Mouse (Mus musculus): ENCODE results near the gene Mical3.

Gene Mical3

DNA sequence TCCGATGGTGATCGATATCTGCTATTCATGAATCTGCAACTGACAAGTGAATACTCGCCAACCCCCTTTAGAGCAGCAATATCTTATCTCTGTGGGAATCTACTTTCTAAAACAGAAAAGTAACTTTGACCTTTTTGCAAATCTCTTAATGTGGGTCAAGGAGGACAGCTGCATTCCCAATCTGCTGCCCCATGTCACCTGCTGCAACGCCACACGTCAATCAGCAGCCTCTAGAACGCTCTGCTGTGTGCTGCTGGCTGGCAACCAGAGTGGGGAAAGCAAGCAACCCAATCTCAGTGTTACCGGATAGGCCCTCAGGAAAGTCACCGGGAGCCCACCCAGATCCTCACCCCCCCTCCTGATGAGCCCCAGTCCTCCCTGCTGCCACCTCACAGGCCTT, 79.4 kb downstream of the Mical3 start:
- DNase-seq = no peak

DNA sequence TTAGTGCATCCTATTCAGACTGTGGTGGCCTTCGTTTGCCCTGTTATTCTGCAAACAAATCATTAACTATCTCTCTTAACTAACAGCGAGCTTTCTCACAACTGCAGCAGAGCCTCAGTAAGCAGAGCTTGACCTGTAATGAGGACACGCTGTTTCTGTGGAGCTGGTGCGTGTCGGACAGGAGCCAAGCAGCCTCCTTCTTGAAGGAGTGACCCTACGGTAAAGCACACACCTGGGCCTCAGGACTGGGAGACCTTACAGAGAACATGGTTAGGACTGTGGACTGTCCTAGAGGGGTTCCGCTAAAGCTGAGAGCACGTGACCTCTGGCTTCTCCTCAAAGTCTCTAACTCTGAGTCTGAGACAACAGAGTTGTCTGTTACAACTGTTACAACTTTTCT, 82.1 kb downstream of the Mical3 start:
- DNase-seq = no peak

GRCm38 (mm10) chr6:121045345-121046080, 85.3 kb downstream of the Mical3 start:
- DNase-seq = no peak

- peak in 1 of 2 experiments; percentile 57 for DNase-seq
Observed at GRCm38 (mm10) chr6:121043434-121044189, 87.2 kb downstream of the Mical3 start.

- DNase-seq = no peak
Observed at GRCm38 (mm10) chr6:121039719-121040118, 91.1 kb downstream of the Mical3 start.

- DNase-seq = no peak
Observed at GRCm38 (mm10) chr6:121039286-121039685, 91.5 kb downstream of the Mical3 start.

DNA sequence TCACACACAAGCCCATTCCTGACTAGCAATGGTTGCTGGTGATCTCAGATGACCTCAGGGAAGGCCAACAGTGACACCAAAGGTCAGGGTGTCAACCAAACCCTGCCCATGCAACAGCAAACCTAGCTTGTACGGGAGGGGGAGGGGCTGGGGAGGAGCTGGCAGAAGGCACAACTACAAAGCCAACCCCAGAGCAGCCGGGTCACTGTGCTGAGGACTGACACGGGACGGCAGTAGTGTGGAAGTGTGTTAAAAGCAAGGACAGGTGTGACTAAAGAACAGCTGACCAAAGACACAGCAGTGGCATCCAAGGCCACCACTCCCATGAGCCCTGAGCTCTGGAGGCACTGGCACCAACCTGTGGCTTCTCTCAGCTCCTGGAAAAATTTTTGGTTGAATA, 93.7 kb downstream of the Mical3 start:
- DNase-seq = no peak

DNA sequence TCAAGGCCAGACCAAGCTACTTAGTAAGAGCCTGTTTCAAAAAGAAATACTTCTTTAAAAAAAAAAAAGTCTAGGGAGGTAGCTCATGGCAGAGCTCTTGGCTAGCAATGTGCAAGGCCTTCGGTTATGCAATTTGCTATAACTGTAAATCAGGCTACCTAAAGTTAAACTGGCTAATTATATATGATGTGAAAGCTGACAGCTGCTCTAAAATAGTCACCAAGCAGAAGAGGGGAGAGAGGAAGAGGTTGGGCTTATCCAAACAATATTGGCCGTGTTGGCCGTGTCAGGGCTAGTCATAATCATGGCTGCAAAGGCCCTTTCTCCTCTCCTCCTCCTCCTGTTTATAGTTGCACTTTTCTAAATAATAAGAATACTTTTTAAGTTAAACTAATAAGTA, 94.9 kb downstream of the Mical3 start:
- DNase-seq = no peak

DNA sequence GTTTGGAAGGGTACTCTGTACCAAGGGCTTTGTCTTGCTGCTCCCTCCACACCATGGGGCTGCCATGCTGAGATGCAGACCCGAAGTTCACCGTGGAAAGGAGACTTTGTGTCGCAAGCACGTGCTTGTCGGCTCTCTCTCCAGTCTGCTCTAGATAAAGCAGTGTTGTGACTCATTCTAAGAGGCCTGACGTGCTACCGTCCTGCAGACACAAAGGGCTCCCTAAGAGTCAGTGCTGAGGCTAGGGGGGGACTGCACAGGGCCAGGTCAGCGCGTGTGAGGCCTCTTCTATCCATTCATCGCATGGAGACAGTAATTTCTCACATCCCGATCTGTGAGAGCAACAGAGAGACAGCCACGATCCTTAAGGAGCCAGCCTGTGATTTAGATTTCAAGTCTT, 95.5 kb downstream of the Mical3 start:
- no peak for DNase-seq

GRCm38 (mm10) chr6:121033250-121033649, 97.5 kb downstream of the Mical3 start:
- no peak for DNase-seq

DNA sequence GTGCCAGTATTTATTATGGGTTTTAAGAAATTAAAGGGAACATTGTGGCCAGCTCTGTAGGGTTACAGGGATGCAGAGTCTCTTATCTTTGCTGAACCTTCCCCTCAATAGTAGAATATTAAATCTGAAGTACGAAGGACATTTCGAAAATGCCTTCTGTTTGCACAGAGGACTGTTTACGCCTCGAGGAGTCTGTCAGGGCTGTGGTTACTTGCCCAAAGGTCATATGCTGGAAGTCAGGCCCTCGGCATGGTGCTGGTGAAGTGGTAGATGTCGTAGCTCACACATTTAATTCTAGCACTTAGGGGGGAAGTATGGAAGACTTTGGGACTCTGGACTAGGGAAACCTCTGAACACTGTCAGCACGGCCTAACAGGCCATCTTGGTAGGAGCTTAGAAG, 99.4 kb downstream of the Mical3 start:
- DNase-seq = no peak

- no peak for DNase-seq
Observed at GRCm38 (mm10) chr6:121029897-121030589, 100.8 kb downstream of the Mical3 start.

- DNase-seq = no peak
Observed at GRCm38 (mm10) chr6:121028514-121028913, 102.3 kb downstream of the Mical3 start.

- DNase-seq = peak; percentile 34 to 64
Observed at GRCm38 (mm10) chr6:121027314-121027713, 103.5 kb downstream of the Mical3 start.

DNA sequence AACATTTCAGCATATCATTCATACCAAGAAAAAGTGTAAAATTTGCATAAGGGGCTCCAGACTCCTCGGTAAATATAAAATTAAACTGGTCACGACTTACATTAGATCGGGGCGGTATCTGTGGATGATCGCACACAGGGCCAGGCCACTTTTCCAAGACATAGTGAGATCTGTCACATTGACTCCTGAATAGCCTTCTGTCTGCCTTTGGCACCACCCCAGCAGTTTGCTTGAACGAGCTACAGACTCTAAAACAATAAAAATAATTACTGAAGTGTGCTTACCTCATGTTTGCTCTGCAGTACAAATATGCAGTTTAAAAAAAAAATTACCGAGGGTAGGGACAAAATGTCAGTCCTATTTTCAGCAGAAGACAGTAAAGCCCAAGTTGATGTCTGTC, 103.9 kb downstream of the Mical3 start:
- no peak for DNase-seq

DNA sequence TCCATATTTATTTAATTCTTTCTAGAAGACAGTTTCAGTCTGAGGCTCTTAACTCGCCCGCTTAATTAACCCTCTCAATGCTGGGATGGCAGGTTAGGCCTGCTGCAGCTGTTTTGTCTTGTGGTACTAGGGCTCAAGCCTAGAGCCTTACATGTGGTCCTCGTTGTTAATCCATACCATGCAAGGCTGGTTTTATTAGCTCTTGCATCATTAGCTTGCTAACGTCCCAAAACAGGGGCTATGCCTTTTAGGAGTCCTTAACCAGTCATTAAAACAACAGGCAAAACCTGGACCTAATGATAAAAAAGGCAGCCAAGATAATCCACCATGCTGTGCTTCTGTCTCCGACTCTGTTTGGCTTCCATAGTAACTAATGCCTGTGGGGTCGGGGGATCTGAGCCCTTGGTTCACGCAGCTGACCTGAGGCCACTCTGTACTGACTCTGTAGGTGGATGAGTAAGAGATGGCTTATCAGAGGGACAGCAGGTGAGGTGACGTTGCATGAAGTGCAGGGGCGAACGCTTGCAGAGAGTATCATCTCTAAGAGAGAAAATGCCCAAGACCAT, 104.7 kb downstream of the Mical3 start:
- no peak for DNase-seq

DNA sequence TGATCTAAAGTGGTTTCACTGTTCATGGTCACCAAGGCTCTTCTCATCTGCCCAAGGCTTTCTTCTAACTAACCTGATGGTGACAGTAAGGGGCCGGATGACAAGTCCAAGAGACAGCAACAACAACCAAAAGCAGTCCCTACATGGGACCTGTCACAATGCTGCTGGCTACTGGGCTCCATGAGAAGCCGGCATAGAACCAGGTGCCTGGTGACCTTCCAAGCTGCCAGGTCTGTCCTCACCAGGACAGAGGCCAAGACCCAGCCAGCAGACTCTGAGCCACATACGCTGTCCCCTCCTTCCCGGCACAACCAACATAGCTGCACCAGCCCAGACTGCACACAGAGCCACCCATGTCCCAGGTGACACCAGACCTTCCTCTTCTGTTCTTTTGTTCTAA, 112.7 kb downstream of the Mical3 start:
- DNase-seq = no peak

DNA sequence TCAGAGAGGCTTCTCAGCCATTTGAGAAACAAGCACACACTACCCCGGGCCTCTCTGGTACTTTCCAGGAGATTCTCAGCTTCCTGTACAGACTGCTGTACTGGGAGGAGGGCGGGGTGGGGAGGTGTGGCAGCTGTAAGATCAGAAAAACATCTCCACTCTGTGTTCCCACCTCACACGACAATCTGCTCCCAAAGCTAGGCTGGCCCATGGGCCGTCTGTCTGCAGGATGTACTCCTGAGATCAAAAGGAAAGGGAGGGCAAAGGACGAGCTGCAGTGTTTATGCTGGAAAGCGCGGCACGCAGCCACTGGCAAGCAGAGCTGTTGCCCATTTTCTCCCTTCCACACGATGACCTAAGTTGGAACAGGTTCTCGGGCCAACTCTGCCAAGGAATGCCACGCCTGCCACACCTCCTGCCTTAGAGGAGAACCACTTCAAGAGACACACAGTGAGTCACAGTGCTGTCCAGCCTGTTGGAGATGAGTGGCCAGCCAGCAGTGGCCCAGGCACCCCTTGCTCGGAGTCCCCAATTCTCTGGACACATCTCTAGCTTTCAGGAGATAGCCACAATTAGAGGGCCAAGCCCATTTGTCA, 113.3 kb downstream of the Mical3 start:
- DNase-seq = peak; percentile 72 to 81

GRCm38 (mm10) chr6:121016097-121016496, 114.7 kb downstream of the Mical3 start:
- no peak for DNase-seq

GRCm38 (mm10) chr6:121014339-121014738, 116.5 kb downstream of the Mical3 start:
- DNase-seq = peak; percentile 24 to 34

DNA sequence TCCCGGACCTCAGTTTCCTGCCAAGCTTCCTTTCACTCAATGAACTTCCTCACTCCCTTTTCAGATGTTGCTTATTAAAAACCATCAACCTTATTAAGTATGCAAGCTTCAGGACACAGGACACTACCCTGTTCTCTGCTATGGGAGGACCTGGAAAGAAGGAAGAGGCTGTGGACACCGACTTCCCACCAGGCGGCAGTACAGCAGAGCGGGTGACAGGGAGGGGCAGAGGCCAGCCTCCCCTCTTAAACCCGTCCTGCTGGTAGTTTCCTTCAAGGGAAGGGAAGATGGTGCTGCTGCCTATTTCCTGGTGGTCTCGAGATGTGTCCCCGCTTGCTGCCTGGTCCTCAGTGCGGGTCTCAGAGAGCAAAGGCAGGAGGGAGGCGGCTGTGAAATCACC, 117.0 kb downstream of the Mical3 start:
- DNase-seq = peak; percentile 36 to 51

- peak; percentile 47 to 62 for DNase-seq
Observed at GRCm38 (mm10) chr6:121011709-121012108, 119.1 kb downstream of the Mical3 start.

- DNase-seq = no peak
Observed at GRCm38 (mm10) chr6:121009651-121010050, 121.1 kb downstream of the Mical3 start.

All from lung, adult 18-20 months (tissue).